In the genomic region with DNA sequence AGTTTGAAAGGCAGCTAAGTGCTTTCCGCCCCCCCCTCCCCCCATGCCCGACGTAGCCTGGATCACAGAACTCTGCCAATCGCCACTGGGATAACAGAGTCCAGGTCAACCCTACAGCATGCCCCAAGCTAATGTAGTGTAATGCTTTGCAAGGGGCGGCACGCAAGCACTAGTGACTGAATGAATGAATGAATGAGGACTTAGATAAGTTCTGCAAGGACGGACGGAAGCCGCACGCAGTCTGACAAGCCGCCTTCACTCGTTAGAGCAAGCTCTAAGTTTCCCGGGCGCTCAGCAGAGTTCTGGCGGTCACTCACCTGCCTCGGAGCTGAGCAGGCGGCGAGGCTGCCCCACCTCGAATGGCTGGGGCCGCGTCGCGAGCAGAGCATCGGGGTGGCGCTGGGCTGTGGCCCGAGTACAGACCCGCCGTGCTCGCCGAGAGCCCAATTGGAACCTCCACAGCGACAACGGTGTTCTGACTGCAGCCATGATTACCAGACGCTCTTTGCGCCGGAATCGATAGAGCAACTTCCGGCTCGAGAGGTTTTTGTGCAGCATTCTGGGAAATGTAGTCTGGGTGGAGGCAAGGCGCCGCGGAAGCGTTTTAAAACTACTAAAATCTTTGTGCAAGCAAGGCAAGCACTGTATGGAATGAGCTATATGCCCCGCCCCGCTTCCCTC, we compare ENCODE assay signal across 8 mouse cellular contexts. TPM values are rescaled to one million over a fixed set of nuclear protein-coding genes. Genes with fewer than 3 reads are reported as not detected.
DNase-seq lines count a peak whose midpoint lies in the region; ATAC-seq and TF ChIP-seq lines count a peak whose summit lies in the region.

Gene Mrps22, minus strand, starts transcription at position 505 of the 681 bp plus-strand sequence.

- H3K27me3 ChIP-seq in C2C12 (ENCODE audit: control insufficient read depth, insufficient read depth, insufficient read length): no peaks in the 10 kb centered on the region
- no peaks in the 10 kb centered on the region for H3K27me3 ChIP-seq in heart, embryonic 10.5 days (ENCODE audit: insufficient read depth, poor library complexity, severe bottlenecking)
- H3K27me3 ChIP-seq in kidney, embryonic 15.5 days: no peaks in the 10 kb centered on the region

- H3K9me3 ChIP-seq in heart, embryonic 10.5 days: no peaks in the 10 kb centered on the region
- H3K9me3 ChIP-seq in kidney, embryonic 15.5 days (replicated peaks): no peaks in the 10 kb centered on the region

- H3K79me3 ChIP-seq in C2C12 (ENCODE audit: low read depth): peaks cover 18% of the 10 kb centered on the region

- peak; percentile 96 for ATAC-seq in erythroblast, adult 5-6 weeks (replicated peaks; ENCODE audit: low FRiP score, poor library complexity, severe bottlenecking)
- ATAC-seq in kidney, embryonic 15.5 days (replicated peaks; ENCODE audit: low FRiP score): peak; percentile 97
- peak; percentile 96 for ATAC-seq in monocyte, adult 5-6 weeks (replicated peaks; ENCODE audit: insufficient number of reproducible peaks, low FRiP score, low TSS enrichment, poor library complexity, severe bottlenecking)

- H3K27ac ChIP-seq in heart, embryonic 10.5 days: peak within 1 kb of the TSS; percentile 84
- no peak within 1 kb of the TSS for H3K27ac ChIP-seq in kidney, embryonic 15.5 days

- peak within 1 kb of the TSS; percentile 72 for H3K9ac ChIP-seq in kidney, embryonic 15.5 days

- H3K4me3 ChIP-seq in C2C12 (ENCODE audit: insufficient read depth, poor library complexity, severe bottlenecking): peak within 1 kb of the TSS; percentile 69
- peak within 1 kb of the TSS; percentile 84 for H3K4me3 ChIP-seq in heart, embryonic 10.5 days
- peak within 1 kb of the TSS; percentile 81 for H3K4me3 ChIP-seq in kidney, embryonic 15.5 days (replicated peaks)

- under 1% methylated on average over 44 of the region's 44 CpGs for WGBS in heart, embryonic 10.5 days
- under 1% methylated on average over 44 of the region's 44 CpGs for WGBS in kidney, embryonic 15.5 days

- H3K4me1 ChIP-seq in heart, embryonic 10.5 days: peaks cover 12% of the 10 kb centered on the region
- peaks cover 13% of the 10 kb centered on the region for H3K4me1 ChIP-seq in kidney, embryonic 15.5 days

- DNase-seq in brain, adult 2 months (ENCODE audit: low read depth, low spot score): peak; percentile 94
- peak; percentile 95 for DNase-seq in heart, embryonic 10.5 days (ENCODE audit: low spot score)
- DNase-seq in liver: peak; percentile 80
- DNase-seq in spleen, postnatal 4 days (ENCODE audit: low spot score in 2 of 2): peak; percentile 73 to 83

- H3ac ChIP-seq in C2C12 (ENCODE audit: control insufficient read depth, insufficient read length, low read depth): peak within 1 kb of the TSS; percentile 100

- peaks cover 13% of the 10 kb centered on the region for H3K36me3 ChIP-seq in C2C12 (ENCODE audit: control insufficient read depth, insufficient read depth)
- H3K36me3 ChIP-seq in heart, embryonic 10.5 days: peaks cover 25% of the 10 kb centered on the region
- peaks cover 22% of the 10 kb centered on the region for H3K36me3 ChIP-seq in kidney, embryonic 15.5 days

- H3K4me2 ChIP-seq in kidney, embryonic 15.5 days: peak within 1 kb of the TSS; percentile 89

- H3K79me2 ChIP-seq in C2C12 (ENCODE audit: control insufficient read depth, insufficient read depth): peaks cover 37% of the 10 kb centered on the region

- no peak for TF ChIP-seq CTCF in C2C12 (IDR thresholded peaks at IDR 0.05; ENCODE audit: control insufficient read depth, insufficient read depth, insufficient read length)

TF ChIP-seq in C2C12, 6 proteins besides CTCF, POLR2A, EP300 and RAD21:
- no peak for TF ChIP-seq MYOG (IDR thresholded peaks at IDR 0.05; ENCODE audit: control insufficient read depth, extremely low read depth, insufficient read length)
- no peak for TF ChIP-seq USF1 (IDR thresholded peaks at IDR 0.05; ENCODE audit: low read depth)
- TF ChIP-seq FOSL1 (IDR thresholded peaks at IDR 0.05; ENCODE audit: insufficient read depth, low read length, poor library complexity, severe bottlenecking): no peak
- no peak for TF ChIP-seq CEBPB (IDR thresholded peaks at IDR 0.05; ENCODE audit: low read depth)
- no peak for TF ChIP-seq MAX (IDR thresholded peaks at IDR 0.05)
- TF ChIP-seq MYOD1 (IDR thresholded peaks at IDR 0.05; ENCODE audit: control insufficient read depth, insufficient read length, low read depth): no peak
TF ChIP-seq in C2C12: peak in this region for 0.

RNA-seq across cellular contexts. Expression of gene Mrps22, which starts in this region (rescaled TPM):
- polyA plus RNA-seq in C2C12 (2012; fragmentation: generic; extraction: Trizol): 32.4 TPM
- 3.3 and 9.6 TPM in 2 replicates for total RNA-seq in erythroblast, adult 5-6 weeks (2015; ENCODE audit: low replicate concordance)
- total RNA-seq in erythroblast, adult 5-6 weeks (2017; ENCODE audit: low replicate concordance): 15.9 and 25.6 TPM in 2 replicates
- polyA plus RNA-seq in heart, embryonic 10.5 days (2016; fragmentation: Nextera tagmentation; extraction: Ambion mirVana): 73.5 and 74.3 TPM in 2 replicates
- polyA plus RNA-seq in kidney, embryonic 15.5 days (2015; fragmentation: Nextera tagmentation; extraction: Ambion mirVana): 62.3 and 64.1 TPM in 2 replicates
- 12.7 to 28.8 TPM (median 27.6 TPM) in 3 replicates for total RNA-seq in monocyte, adult 5-6 weeks (2017)
